Mouse (Mus musculus): ENCODE measurements around the gene Lrsam1. TPM values are rescaled to one million over a fixed set of nuclear protein-coding genes. Genes with fewer than 3 reads are reported as not detected.

Lrsam1 gene
- total and polyA plus RNA-seq, 2 experiments from 2014 or later, result 22.1 to 37.9 TPM

DNA sequence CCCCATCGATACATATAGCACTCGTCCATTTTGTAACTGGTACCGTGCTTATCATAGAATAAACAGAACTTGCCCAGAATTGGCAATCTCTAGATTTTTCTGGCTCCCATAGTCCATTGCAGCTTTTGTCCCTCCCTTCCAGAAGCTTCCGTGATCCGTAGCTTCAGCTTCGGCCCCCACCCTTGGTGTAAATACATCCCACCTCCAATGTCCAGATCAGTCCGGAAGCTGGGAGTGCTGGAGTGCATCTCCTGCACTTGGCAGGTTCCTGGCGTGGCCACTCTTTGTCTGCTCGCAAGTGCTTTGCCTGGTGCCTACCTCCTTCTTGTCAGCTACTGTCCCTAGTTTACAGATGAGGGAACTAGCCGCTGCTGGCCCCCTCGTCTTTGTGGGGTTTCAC, 52.6 kb downstream of the Lrsam1 start:
- Histone ChIP-seq H3K4me1 (ENCODE audit: insufficient read depth, low read length) (peaks cover 12% of the 10 kb centered on the region), H3K4me3 (ENCODE audit: low read length) (no peak overlapping the region), H3K27me3 (ENCODE audit: insufficient read depth, low read length) (no peaks in the 10 kb centered on the region), H3K9me3 (ENCODE audit: low read length) (no peaks in the 10 kb centered on the region), H3K4me2 (ENCODE audit: low read depth, low read length) (no peak overlapping the region), H3K9ac (replicated peaks; ENCODE audit: low read length) (0 out of 2 replicates have a peak overlapping the region, but pooled peaks have one; percentile 10), H3K27ac (peak overlapping the region; percentile 71), H3K36me3 (ENCODE audit: insufficient read depth, low read length) (peaks cover 15% of the 10 kb centered on the region)
- WGBS, result 21% methylated on average over 11 of the region's 11 CpGs
- DNase-seq (ENCODE audit: low spot score), result peak; percentile 20
- TF ChIP-seq CTCF (IDR thresholded peaks at IDR 0.05; ENCODE audit: low read depth), result no peak
- ATAC-seq, result no peak

DNA sequence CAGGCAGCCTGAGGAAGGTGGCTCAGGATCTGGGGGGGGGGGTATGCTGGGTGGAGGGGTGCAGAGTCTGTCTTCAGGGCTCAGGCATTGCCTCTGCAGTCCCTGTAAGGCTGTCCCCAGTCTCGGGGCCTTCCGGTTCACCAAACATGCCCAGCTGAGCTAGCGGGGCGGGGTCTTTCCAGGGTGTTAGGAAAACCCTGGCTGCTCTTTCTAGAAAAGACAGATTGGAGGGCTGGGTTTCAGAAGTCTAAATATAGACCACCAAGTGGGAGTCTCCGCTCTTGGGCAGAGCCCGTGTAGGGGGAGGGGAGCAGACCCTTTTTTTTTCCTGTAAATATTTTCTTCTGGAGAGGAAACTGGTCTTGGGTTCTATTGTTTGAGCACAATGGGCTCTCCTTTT, 53.1 kb downstream of the Lrsam1 start:
- peak overlapping the region; percentile 71 for H3K27ac ChIP-seq
- 0 out of 2 replicates have a peak overlapping the region, but pooled peaks have one; percentile 10 for H3K9ac ChIP-seq (replicated peaks; ENCODE audit: low read length)
- no peak for TF ChIP-seq CTCF (IDR thresholded peaks at IDR 0.05; ENCODE audit: low read depth)
- ATAC-seq (peak; percentile 54; the same call in 1 of the 2 replicates), DNase-seq (ENCODE audit: low spot score) (peak; percentile 76)
- H3K4me3 ChIP-seq (ENCODE audit: low read length), result no peak overlapping the region
- peaks cover 15% of the 10 kb centered on the region for H3K36me3 ChIP-seq (ENCODE audit: insufficient read depth, low read length)
- no peaks in the 10 kb centered on the region for H3K27me3 ChIP-seq (ENCODE audit: insufficient read depth, low read length)
- no peak overlapping the region for H3K4me2 ChIP-seq (ENCODE audit: low read depth, low read length)
- H3K9me3 ChIP-seq (ENCODE audit: low read length), result no peaks in the 10 kb centered on the region
- WGBS, result 8% methylated on average over 6 of the region's 6 CpGs
- peaks cover 12% of the 10 kb centered on the region for H3K4me1 ChIP-seq (ENCODE audit: insufficient read depth, low read length)

DNA sequence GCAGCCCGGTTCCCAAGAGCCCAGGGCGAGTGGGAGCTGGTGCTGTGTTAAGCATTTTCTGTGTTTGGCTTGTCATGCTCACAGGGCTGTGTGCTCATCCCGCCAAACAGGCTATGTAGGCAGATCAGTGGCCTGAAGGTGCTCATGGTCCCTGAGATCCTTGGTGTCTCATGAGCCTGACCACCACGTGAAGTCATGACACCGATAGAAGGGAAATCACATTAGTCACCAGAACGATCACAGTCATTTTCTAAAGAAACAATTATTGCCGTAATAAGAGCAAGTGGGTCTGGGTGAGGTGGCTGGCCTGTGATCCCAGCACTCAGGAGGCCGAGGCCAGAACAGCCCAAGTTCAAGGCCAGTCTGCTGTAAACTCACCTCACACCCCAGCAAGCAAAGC, 54.0 kb downstream of the Lrsam1 start:
- Histone ChIP-seq H3K9ac (replicated peaks; ENCODE audit: low read length) (no peak overlapping the region), H3K4me2 (ENCODE audit: low read depth, low read length) (no peak overlapping the region), H3K4me3 (ENCODE audit: low read length) (no peak overlapping the region), H3K27ac (peak overlapping the region; percentile 71), H3K4me1 (ENCODE audit: insufficient read depth, low read length) (peaks cover 12% of the 10 kb centered on the region), H3K27me3 (ENCODE audit: insufficient read depth, low read length) (no peaks in the 10 kb centered on the region), H3K36me3 (ENCODE audit: insufficient read depth, low read length) (peaks cover 15% of the 10 kb centered on the region), H3K9me3 (ENCODE audit: low read length) (no peaks in the 10 kb centered on the region)
- 45% methylated on average over 8 of the region's 8 CpGs for WGBS
- ATAC-seq (no peak), DNase-seq (ENCODE audit: low spot score) (no peak)
- no peak for TF ChIP-seq CTCF (IDR thresholded peaks at IDR 0.05; ENCODE audit: low read depth)

DNA sequence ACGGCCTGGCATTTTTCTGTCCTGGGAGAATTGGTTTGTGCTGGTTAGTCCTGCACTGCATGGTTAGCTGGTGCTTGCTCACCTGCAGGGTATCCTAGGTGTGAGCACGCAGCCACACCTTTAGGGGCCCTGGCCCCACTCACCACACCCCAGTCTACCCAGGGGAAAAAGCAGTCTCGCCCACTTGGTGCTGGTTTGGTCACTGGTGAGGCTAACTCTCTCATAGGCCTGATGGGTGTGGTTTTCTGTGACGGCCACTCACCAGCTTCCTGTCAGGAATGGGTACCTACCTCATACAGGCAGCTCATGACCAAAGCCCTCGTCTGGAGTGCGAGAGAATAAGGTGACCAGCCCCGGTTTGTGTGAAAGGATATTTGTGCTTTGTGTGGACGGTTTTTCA, 56.1 kb downstream of the Lrsam1 start:
- DNase-seq (ENCODE audit: low spot score) (no peak), ATAC-seq (no peak)
- no peaks in the 10 kb centered on the region for H3K27me3 ChIP-seq (ENCODE audit: insufficient read depth, low read length)
- TF ChIP-seq CTCF (IDR thresholded peaks at IDR 0.05; ENCODE audit: low read depth), result no peak
- no peak overlapping the region for H3K4me3 ChIP-seq (ENCODE audit: low read length)
- H3K27ac ChIP-seq, result no peak overlapping the region
- no peak overlapping the region for H3K9ac ChIP-seq (replicated peaks; ENCODE audit: low read length)
- WGBS, result 72% methylated on average over 8 of the region's 8 CpGs
- no peaks in the 10 kb centered on the region for H3K9me3 ChIP-seq (ENCODE audit: low read length)
- 0 out of 2 replicates have a peak, but pooled peaks cover 3% of the 10 kb centered on the region for H3K36me3 ChIP-seq (ENCODE audit: insufficient read depth, low read length)
- no peak overlapping the region for H3K4me2 ChIP-seq (ENCODE audit: low read depth, low read length)
- H3K4me1 ChIP-seq (ENCODE audit: insufficient read depth, low read length), result peaks cover 12% of the 10 kb centered on the region

DNA sequence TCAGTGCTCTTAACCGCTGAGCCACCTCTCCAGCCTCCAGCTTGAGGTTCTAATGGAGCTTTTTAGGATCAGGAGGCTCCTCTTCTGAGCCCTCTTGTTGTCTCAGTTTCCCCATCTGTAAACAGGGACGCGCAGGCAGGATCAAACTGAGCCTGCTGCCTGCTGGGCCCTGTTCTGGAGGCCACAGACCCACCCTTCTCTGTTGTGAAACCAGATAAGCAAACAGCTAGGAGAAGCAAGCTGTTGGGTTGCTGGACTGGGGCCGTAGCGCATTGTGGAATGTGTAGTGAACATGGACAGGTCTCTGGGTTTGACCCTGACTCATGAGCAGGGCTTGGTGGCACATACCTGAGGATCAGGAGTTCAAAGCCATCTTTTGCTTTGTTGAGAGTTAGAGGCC, 56.8 kb downstream of the Lrsam1 start:
- H3K9me3 ChIP-seq (ENCODE audit: low read length), result no peaks in the 10 kb centered on the region
- no peaks in the 10 kb centered on the region for H3K36me3 ChIP-seq (ENCODE audit: insufficient read depth, low read length)
- no peak overlapping the region for H3K4me3 ChIP-seq (ENCODE audit: low read length)
- no peak for ATAC-seq
- H3K27me3 ChIP-seq (ENCODE audit: insufficient read depth, low read length), result no peaks in the 10 kb centered on the region
- H3K9ac ChIP-seq (replicated peaks; ENCODE audit: low read length), result no peak overlapping the region
- no peak for DNase-seq (ENCODE audit: low spot score)
- no peak for TF ChIP-seq CTCF (IDR thresholded peaks at IDR 0.05; ENCODE audit: low read depth)
- WGBS, result 87% methylated on average over 5 of the region's 5 CpGs
- H3K27ac ChIP-seq, result no peak overlapping the region
- peaks cover 12% of the 10 kb centered on the region for H3K4me1 ChIP-seq (ENCODE audit: insufficient read depth, low read length)
- no peak overlapping the region for H3K4me2 ChIP-seq (ENCODE audit: low read depth, low read length)

DNA sequence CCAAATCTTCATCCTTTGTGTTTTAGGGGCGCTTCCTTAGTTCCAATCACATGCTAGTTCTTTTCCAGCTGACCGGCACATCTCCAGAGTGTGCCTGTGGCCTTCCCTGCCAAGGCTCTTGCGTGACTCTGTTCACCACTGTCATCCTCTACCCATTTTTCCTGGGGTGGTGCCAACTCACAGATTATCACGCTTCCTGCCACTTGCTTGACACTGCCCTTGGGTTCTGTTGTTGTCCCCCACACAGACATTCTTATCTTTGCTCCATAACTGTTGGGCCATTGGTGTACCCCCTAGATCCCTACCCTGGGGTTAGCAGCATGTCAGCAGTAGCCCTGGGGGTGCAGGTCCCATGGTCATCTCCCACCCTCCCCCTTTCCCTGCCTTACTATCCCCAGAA, 57.9 kb downstream of the Lrsam1 start:
- no peak for TF ChIP-seq CTCF (IDR thresholded peaks at IDR 0.05; ENCODE audit: low read depth)
- DNase-seq (ENCODE audit: low spot score) (no peak), ATAC-seq (no peak)
- WGBS, result 71% methylated on average over 4 of the region's 4 CpGs
- Histone ChIP-seq H3K36me3 (ENCODE audit: insufficient read depth, low read length) (no peaks in the 10 kb centered on the region), H3K9me3 (ENCODE audit: low read length) (no peaks in the 10 kb centered on the region), H3K4me2 (ENCODE audit: low read depth, low read length) (no peak overlapping the region), H3K9ac (replicated peaks; ENCODE audit: low read length) (no peak overlapping the region), H3K27me3 (ENCODE audit: insufficient read depth, low read length) (no peaks in the 10 kb centered on the region), H3K4me3 (ENCODE audit: low read length) (no peak overlapping the region), H3K4me1 (ENCODE audit: insufficient read depth, low read length) (peaks cover 9% of the 10 kb centered on the region), H3K27ac (no peak overlapping the region)

DNA sequence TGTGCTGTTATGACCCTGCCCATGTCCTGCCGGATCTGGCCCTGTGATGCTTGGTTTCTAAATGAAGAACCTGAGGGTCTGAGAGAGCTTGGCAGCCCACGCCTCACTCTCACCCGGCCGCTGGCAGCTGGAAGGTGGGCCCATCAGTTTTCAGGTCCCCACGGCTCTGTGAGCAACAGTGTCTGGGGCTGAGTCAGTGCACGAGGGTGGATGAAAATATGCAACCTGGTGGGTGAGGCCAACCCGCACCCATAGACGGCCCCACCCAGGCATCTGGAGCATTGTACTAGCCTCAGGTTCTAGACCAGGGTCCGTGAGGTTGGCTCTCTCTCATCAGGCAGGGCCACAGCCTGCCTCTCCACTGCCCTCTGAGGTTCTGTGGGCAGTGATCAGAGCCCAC, 59.3 kb downstream of the Lrsam1 start:
- ATAC-seq, result no peak
- H3K4me1 ChIP-seq (ENCODE audit: insufficient read depth, low read length), result peaks cover 8% of the 10 kb centered on the region; the same call in 1 of the 2 replicates
- no peaks in the 10 kb centered on the region for H3K27me3 ChIP-seq (ENCODE audit: insufficient read depth, low read length)
- H3K36me3 ChIP-seq (ENCODE audit: insufficient read depth, low read length), result no peaks in the 10 kb centered on the region
- WGBS, result 90% methylated on average over 9 of the region's 9 CpGs
- no peak for TF ChIP-seq CTCF (IDR thresholded peaks at IDR 0.05; ENCODE audit: low read depth)
- DNase-seq (ENCODE audit: low spot score), result no peak
- no peak overlapping the region for H3K4me3 ChIP-seq (ENCODE audit: low read length)
- H3K27ac ChIP-seq, result no peak overlapping the region
- no peak overlapping the region for H3K4me2 ChIP-seq (ENCODE audit: low read depth, low read length)
- no peaks in the 10 kb centered on the region for H3K9me3 ChIP-seq (ENCODE audit: low read length)
- H3K9ac ChIP-seq (replicated peaks; ENCODE audit: low read length), result no peak overlapping the region
